Mouse (Mus musculus): ENCODE results near the gene Bcl2. TPM values are rescaled to one million over a fixed set of nuclear protein-coding genes. Genes with fewer than 3 reads are reported as not detected.

Bcl2 gene
- total and polyA plus RNA-seq, 3 experiments: 1.3 to 5.0 (median 3.5) TPM

GRCm38 (mm10) chr1:106572506-106572905 is 141.6 kb downstream of the Bcl2 start:
- 99% methylated on average over 2 of the region's 2 CpGs for WGBS

GRCm38 (mm10) chr1:106570870-106571269 is 143.2 kb downstream of the Bcl2 start:
- no peak overlapping the region for H3K4me3 ChIP-seq
- intact Hi-C loops (cut with DNase I): no loop called here
- H3K9ac ChIP-seq (ENCODE audit: low read depth, low read length): no peak overlapping the region
- H3K79me2 ChIP-seq (replicated peaks; ENCODE audit: control insufficient read depth, insufficient read depth, low read length): 0 out of 2 replicates have a peak, but pooled peaks cover 2% of the 10 kb centered on the region
- TF ChIP-seq EP300 (IDR thresholded peaks at IDR 0.05; ENCODE audit: insufficient read depth, low read depth, low read length) (no peak), POLR2A (IDR thresholded peaks at IDR 0.05; ENCODE audit: insufficient read depth, low read depth, low read length) (no peak), CTCF (IDR thresholded peaks at IDR 0.05) (no peak)
- no peaks in the 10 kb centered on the region; the same call in 1 of the 2 replicates for H3K36me3 ChIP-seq (ENCODE audit: control insufficient read depth, insufficient read depth, low read length)
- peak overlapping the region; percentile 11; the same call in 1 of the 2 replicates for H3K27ac ChIP-seq
- 97% methylated on average over 1 of the region's 1 CpGs for WGBS
- DNase-seq: no peak
- H3K27me3 ChIP-seq (ENCODE audit: control insufficient read depth, insufficient read depth, low read length): no peaks in the 10 kb centered on the region
- H3K4me1 ChIP-seq (ENCODE audit: control insufficient read depth, insufficient read depth, low read length): peaks cover 12% of the 10 kb centered on the region

More at GRCm38 (mm10) chr1:106572506-106572905, 141.6 kb downstream of the Bcl2 start:
- DNase-seq: no peak
- Histone ChIP-seq H3K9ac (ENCODE audit: low read depth, low read length) (no peak overlapping the region), H3K27ac (no peak overlapping the region), H3K79me2 (replicated peaks; ENCODE audit: control insufficient read depth, insufficient read depth, low read length) (0 out of 2 replicates have a peak, but pooled peaks cover 2% of the 10 kb centered on the region), H3K4me3 (no peak overlapping the region), H3K27me3 (ENCODE audit: control insufficient read depth, insufficient read depth, low read length) (no peaks in the 10 kb centered on the region), H3K36me3 (ENCODE audit: control insufficient read depth, insufficient read depth, low read length) (no peaks in the 10 kb centered on the region; the same call in 1 of the 2 replicates), H3K4me1 (ENCODE audit: control insufficient read depth, insufficient read depth, low read length) (peaks cover 10% of the 10 kb centered on the region)
- no peak for TF ChIP-seq CTCF (IDR thresholded peaks at IDR 0.05)
- intact Hi-C loops (cut with DNase I): no loop called here

GRCm38 (mm10) chr1:106570366-106570765 is 143.7 kb downstream of the Bcl2 start:
- no peak for DNase-seq
- H3K4me3 ChIP-seq: no peak overlapping the region
- no peak for TF ChIP-seq EP300 (IDR thresholded peaks at IDR 0.05; ENCODE audit: insufficient read depth, low read depth, low read length)
- no peak for TF ChIP-seq POLR2A (IDR thresholded peaks at IDR 0.05; ENCODE audit: insufficient read depth, low read depth, low read length)
- no peak for TF ChIP-seq CTCF (IDR thresholded peaks at IDR 0.05)
- no peaks in the 10 kb centered on the region for H3K27me3 ChIP-seq (ENCODE audit: control insufficient read depth, insufficient read depth, low read length)
- intact Hi-C loops (cut with DNase I): no loop called here
- no peak overlapping the region for H3K9ac ChIP-seq (ENCODE audit: low read depth, low read length)
- 19% methylated on average over 6 of the region's 6 CpGs for WGBS
- H3K36me3 ChIP-seq (ENCODE audit: control insufficient read depth, insufficient read depth, low read length): no peaks in the 10 kb centered on the region; the same call in 1 of the 2 replicates
- 0 out of 2 replicates have a peak, but pooled peaks cover 2% of the 10 kb centered on the region for H3K79me2 ChIP-seq (replicated peaks; ENCODE audit: control insufficient read depth, insufficient read depth, low read length)
- H3K4me1 ChIP-seq (ENCODE audit: control insufficient read depth, insufficient read depth, low read length): peaks cover 12% of the 10 kb centered on the region
- H3K27ac ChIP-seq: peak overlapping the region; percentile 11; the same call in 1 of the 2 replicates

GRCm38 (mm10) chr1:106569674-106570073 is 144.4 kb downstream of the Bcl2 start:
- DNase-seq: no peak
- 89% methylated on average over 6 of the region's 6 CpGs for WGBS
- Histone ChIP-seq H3K27me3 (ENCODE audit: control insufficient read depth, insufficient read depth, low read length) (no peaks in the 10 kb centered on the region), H3K79me2 (replicated peaks; ENCODE audit: control insufficient read depth, insufficient read depth, low read length) (0 out of 2 replicates have a peak, but pooled peaks cover under 1% of the 10 kb centered on the region), H3K4me3 (no peak overlapping the region), H3K27ac (no peak overlapping the region), H3K4me1 (ENCODE audit: control insufficient read depth, insufficient read depth, low read length) (peaks cover 12% of the 10 kb centered on the region), H3K36me3 (ENCODE audit: control insufficient read depth, insufficient read depth, low read length) (no peaks in the 10 kb centered on the region; the same call in 1 of the 2 replicates), H3K9ac (ENCODE audit: low read depth, low read length) (no peak overlapping the region)
- intact Hi-C loops (cut with DNase I): no loop called here
- TF ChIP-seq EP300 (IDR thresholded peaks at IDR 0.05; ENCODE audit: insufficient read depth, low read depth, low read length) (no peak), POLR2A (IDR thresholded peaks at IDR 0.05; ENCODE audit: insufficient read depth, low read depth, low read length) (no peak), CTCF (IDR thresholded peaks at IDR 0.05) (no peak)

GRCm38 (mm10) chr1:106568868-106569267 is 145.2 kb downstream of the Bcl2 start:
- TF ChIP-seq EP300 (IDR thresholded peaks at IDR 0.05; ENCODE audit: insufficient read depth, low read depth, low read length) (no peak), POLR2A (IDR thresholded peaks at IDR 0.05; ENCODE audit: insufficient read depth, low read depth, low read length) (no peak), CTCF (IDR thresholded peaks at IDR 0.05) (no peak)
- 67% methylated on average over 3 of the region's 3 CpGs for WGBS
- Histone ChIP-seq H3K4me1 (ENCODE audit: control insufficient read depth, insufficient read depth, low read length) (peaks cover 12% of the 10 kb centered on the region), H3K36me3 (ENCODE audit: control insufficient read depth, insufficient read depth, low read length) (no peaks in the 10 kb centered on the region; the same call in 1 of the 2 replicates), H3K9ac (ENCODE audit: low read depth, low read length) (no peak overlapping the region), H3K27me3 (ENCODE audit: control insufficient read depth, insufficient read depth, low read length) (no peaks in the 10 kb centered on the region), H3K4me3 (no peak overlapping the region), H3K27ac (no peak overlapping the region), H3K79me2 (replicated peaks; ENCODE audit: control insufficient read depth, insufficient read depth, low read length) (no peaks in the 10 kb centered on the region)
- DNase-seq: no peak
- intact Hi-C loops (cut with DNase I): no loop called here

GRCm38 (mm10) chr1:106567506-106567905 is 146.6 kb downstream of the Bcl2 start:
- intact Hi-C loops (cut with DNase I): no loop called here
- WGBS: 65% methylated on average over 5 of the region's 5 CpGs
- Histone ChIP-seq H3K9ac (ENCODE audit: low read depth, low read length) (no peak overlapping the region), H3K36me3 (ENCODE audit: control insufficient read depth, insufficient read depth, low read length) (no peaks in the 10 kb centered on the region; the same call in 1 of the 2 replicates), H3K79me2 (replicated peaks; ENCODE audit: control insufficient read depth, insufficient read depth, low read length) (no peaks in the 10 kb centered on the region), H3K4me1 (ENCODE audit: control insufficient read depth, insufficient read depth, low read length) (peaks cover 12% of the 10 kb centered on the region), H3K27ac (no peak overlapping the region), H3K27me3 (ENCODE audit: control insufficient read depth, insufficient read depth, low read length) (no peaks in the 10 kb centered on the region), H3K4me3 (no peak overlapping the region)
- TF ChIP-seq EP300 (IDR thresholded peaks at IDR 0.05; ENCODE audit: insufficient read depth, low read depth, low read length): no peak
- TF ChIP-seq CTCF (IDR thresholded peaks at IDR 0.05): no peak
- DNase-seq: no peak

All from heart, adult 2 months (tissue).